Mouse (Mus musculus) thymus, adult 2 months (tissue): ENCODE measurements around the gene Mrps6. TPM values are rescaled to one million over a fixed set of nuclear protein-coding genes. Genes with fewer than 3 reads are reported as not detected.

Experiments
- DNase-seq: peaks from one replicate; pipeline ENCODE4 v3.0.0; 2021
- H3K27ac ChIP-seq: fragments of 200-500 bp; 2 replicates; pipeline ENCODE4 v1.5.1; 2012; ENCODE audit warnings: low read length, control low read depth; ENCODE audit not compliant: control insufficient read depth, insufficient read depth
- H3K27me3 ChIP-seq: fragments of 200-500 bp; 2 replicates; pipeline ENCODE4 v1.6.1; 2012; ENCODE audit warnings: mild to moderate bottlenecking, low read length, moderate library complexity, mixed read lengths; ENCODE audit not compliant: control insufficient read depth, insufficient read depth
- H3K36me3 ChIP-seq: fragments of 200-500 bp; 2 replicates; pipeline ENCODE4 v1.6.1; 2012; ENCODE audit warnings: mild to moderate bottlenecking, low read length, moderate library complexity; ENCODE audit not compliant: control insufficient read depth, insufficient read depth
- H3K4me1 ChIP-seq: fragments of 200-500 bp; replicated peaks from 2 replicates; pipeline ENCODE4 v1.6.1; 2012; ENCODE audit warnings: low read length; ENCODE audit not compliant: control insufficient read depth, insufficient read depth
- H3K4me3 ChIP-seq: fragments of 200-500 bp; 2 replicates; pipeline ENCODE4 v1.5.1; 2012; ENCODE audit warnings: mild to moderate bottlenecking, low read length, control low read depth, moderate library complexity; ENCODE audit not compliant: control insufficient read depth, insufficient read depth
- CTCF ChIP-seq: fragments of 200-500 bp; IDR thresholded peaks from 2 replicates; pipeline ENCODE4 v1.5.1; 2012; ENCODE audit warnings: mild to moderate bottlenecking, control low read depth, low read length, moderate library complexity, borderline replicate concordance; ENCODE audit not compliant: control insufficient read depth, poor library complexity, insufficient read depth; ENCODE audit errors: extremely low read depth
- POLR2A ChIP-seq: fragments of 200-500 bp; IDR thresholded peaks from 2 replicates; pipeline ENCODE4 v1.6.1; 2012; ENCODE audit warnings: mild to moderate bottlenecking, low read length, control low read depth, moderate library complexity; ENCODE audit not compliant: control insufficient read depth, poor library complexity, insufficient read depth; ENCODE audit errors: extremely low read depth
- WGBS: fragments of 180-500 bp; shearing (Covaris S2); methylation state at CpG from one replicate; pipeline ENCODE4 v1.1.7; 2018; 5-methylcytosine and 5-hydroxymethylcytosine counted together
- polyA plus RNA-seq: library from polyadenylated mRNA; depleted of rRNA; stranded (reverse); fragments of >200 nt; gene quantifications from 2 replicates; pipeline ENCODE4 v1.2.3, GENCODE M21; 2012

Mrps6 gene
- polyA plus RNA-seq, 1 experiment: 27.2 TPM

- 87% methylated on average over 20 of the region's 20 CpGs for WGBS
- no peaks in the 10 kb centered on the region for H3K27me3 ChIP-seq
- H3K4me1 ChIP-seq: peaks cover 15% of the 10 kb centered on the region
- H3K4me3 ChIP-seq: no peak overlapping the region
- TF ChIP-seq POLR2A: no peak
- no peak for TF ChIP-seq CTCF
- no peak overlapping the region for H3K27ac ChIP-seq
- no peak for DNase-seq
- H3K36me3 ChIP-seq: no peaks in the 10 kb centered on the region
Measured at GRCm38 (mm10) chr16:92022494-92023283, 35.4 kb upstream of the Mrps6 start.

DNA sequence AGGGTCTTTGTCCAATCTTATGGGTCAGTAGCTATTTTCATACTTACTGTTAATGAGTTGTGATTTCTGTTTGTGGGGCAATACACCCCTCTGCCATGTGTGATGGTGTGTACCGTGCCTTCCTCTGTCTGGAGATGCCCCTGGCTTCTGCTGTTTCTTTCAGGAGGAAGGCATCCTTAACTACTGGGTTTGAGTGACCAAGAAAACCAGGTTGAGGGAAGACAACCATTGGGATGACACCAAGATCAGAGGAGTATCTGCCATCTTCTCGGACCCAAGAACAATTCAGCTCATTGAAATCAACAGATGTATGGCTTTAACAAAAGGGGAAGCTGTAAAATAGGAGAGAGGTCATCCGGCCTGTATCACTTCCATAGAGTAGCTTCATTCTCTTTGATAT, 24.8 kb upstream of the Mrps6 start:
- DNase-seq: no peak
- WGBS: 91% methylated on average over 3 of the region's 3 CpGs

DNA sequence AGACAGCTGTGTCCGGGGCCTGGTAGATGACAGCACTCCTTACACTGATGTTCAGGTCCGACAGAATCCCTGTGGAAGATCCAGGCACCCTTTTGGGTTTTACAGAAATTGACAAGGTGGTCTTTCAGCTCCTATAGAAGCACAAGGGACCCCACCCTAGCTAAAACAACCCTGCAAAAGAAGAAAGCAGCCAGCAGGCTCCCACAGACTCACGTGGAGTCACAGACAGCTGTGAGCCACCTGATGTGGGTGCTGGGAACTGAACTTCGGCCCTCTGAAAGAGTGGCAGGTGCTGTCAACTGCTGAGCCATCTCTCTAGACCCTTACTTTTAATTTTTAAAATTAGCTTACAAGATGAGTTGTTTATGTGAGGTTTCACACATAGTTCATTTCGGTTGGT, 23.4 kb upstream of the Mrps6 start:
- no peaks in the 10 kb centered on the region for H3K36me3 ChIP-seq
- TF ChIP-seq POLR2A (no peak), CTCF (no peak)
- peaks cover 12% of the 10 kb centered on the region; the same call in 1 of the 2 replicates for H3K4me1 ChIP-seq
- no peaks in the 10 kb centered on the region for H3K27me3 ChIP-seq
- H3K27ac ChIP-seq: no peak overlapping the region
- H3K4me3 ChIP-seq: no peak overlapping the region
- WGBS: 78% methylated on average over 5 of the region's 5 CpGs
- DNase-seq: no peak

More for the DNA sequence above, 24.8 kb upstream of the Mrps6 start:
- Histone ChIP-seq H3K27me3 (no peaks in the 10 kb centered on the region), H3K27ac (no peak overlapping the region), H3K36me3 (no peaks in the 10 kb centered on the region), H3K4me3 (no peak overlapping the region), H3K4me1 (peaks cover 5% of the 10 kb centered on the region; the same call in 1 of the 2 replicates)
- TF ChIP-seq POLR2A (no peak), CTCF (no peak)

DNA sequence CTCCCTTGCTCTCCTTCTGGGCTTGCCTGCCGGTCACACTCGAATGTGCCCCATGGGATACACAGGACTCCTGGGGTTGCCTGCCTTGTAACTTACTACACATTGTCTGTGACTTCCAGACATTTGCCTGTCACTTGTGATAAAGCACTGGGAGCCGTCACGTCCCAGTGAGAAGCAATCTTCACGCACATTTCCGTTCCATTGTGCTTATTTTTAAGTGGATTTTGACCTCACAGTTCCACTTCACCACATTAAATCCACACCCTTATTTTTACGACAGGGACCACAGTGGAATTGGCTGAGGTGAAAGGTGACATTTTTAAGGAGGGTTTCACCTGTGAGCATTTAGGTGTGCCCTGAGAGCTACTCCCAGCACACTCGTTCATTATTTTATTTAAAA, 21.4 kb upstream of the Mrps6 start:
- DNase-seq: no peak
- WGBS: 93% methylated on average over 8 of the region's 8 CpGs

GRCm38 (mm10) chr16:92037891-92038607, 20.0 kb upstream of the Mrps6 start:
- WGBS: 12% methylated on average over 21 of the region's 21 CpGs
- peak; percentile 51 for DNase-seq
- Histone ChIP-seq H3K4me3 (peak overlapping the region; percentile 30), H3K27me3 (no peaks in the 10 kb centered on the region), H3K4me1 (peaks cover 12% of the 10 kb centered on the region; the same call in 1 of the 2 replicates), H3K36me3 (no peaks in the 10 kb centered on the region), H3K27ac (peak overlapping the region; percentile 79)
- TF ChIP-seq CTCF: no peak
- no peak for TF ChIP-seq POLR2A

More for the DNA sequence above, 21.4 kb upstream of the Mrps6 start:
- Histone ChIP-seq H3K27ac (no peak overlapping the region), H3K4me3 (no peak overlapping the region), H3K4me1 (peaks cover 12% of the 10 kb centered on the region; the same call in 1 of the 2 replicates), H3K27me3 (no peaks in the 10 kb centered on the region), H3K36me3 (no peaks in the 10 kb centered on the region)
- TF ChIP-seq CTCF (no peak), POLR2A (no peak)

GRCm38 (mm10) chr16:92039421-92039820, 18.6 kb upstream of the Mrps6 start:
- DNase-seq: no peak
- no peak overlapping the region for H3K4me3 ChIP-seq
- TF ChIP-seq POLR2A (no peak), CTCF (no peak)
- 95% methylated on average over 7 of the region's 7 CpGs for WGBS
- no peaks in the 10 kb centered on the region for H3K36me3 ChIP-seq
- H3K27me3 ChIP-seq: no peaks in the 10 kb centered on the region
- H3K27ac ChIP-seq: no peak overlapping the region
- H3K4me1 ChIP-seq: peaks cover 12% of the 10 kb centered on the region; the same call in 1 of the 2 replicates
